Mouse (Mus musculus) heart, embryonic 12.5 days (tissue): ENCODE data around the gene Trip12. TPM values are rescaled to one million over a fixed set of nuclear protein-coding genes. Genes with fewer than 3 reads are reported as not detected.
A peak's percentile ranks its signal among the peaks of the same experiment; 100 is the strongest.

ENCODE experiments used
- ATAC-seq: fragments of 200-750 bp; cut with Nextera tagmentation; 2 replicates; pipeline ENCODE4 v1.8.0; 2017; ENCODE audit warnings: moderate TSS enrichment, moderate library complexity; ENCODE audit not compliant: insufficient number of reproducible peaks, low FRiP score
- H3K27ac ChIP-seq: fragments of 300-500 bp; sonication (generic); 2 replicates; pipeline ENCODE4 v1.5.1; 2016; ENCODE audit warnings: mild to moderate bottlenecking, moderate library complexity; ENCODE audit not compliant: poor library complexity, severe bottlenecking
- H3K27me3 ChIP-seq: fragments of 300-500 bp; sonication (generic); replicated peaks from 2 replicates; pipeline ENCODE4 v1.6.1; 2016; ENCODE audit warnings: mild to moderate bottlenecking, moderate library complexity
- H3K36me3 ChIP-seq: fragments of 300-500 bp; sonication (generic); 2 replicates; pipeline ENCODE4 v1.6.1; 2016; ENCODE audit warnings: mild to moderate bottlenecking, moderate library complexity
- H3K4me1 ChIP-seq: fragments of 300-500 bp; sonication (generic); replicated peaks from 2 replicates; pipeline ENCODE4 v1.6.1; 2016; ENCODE audit warnings: mild to moderate bottlenecking
- H3K4me2 ChIP-seq: fragments of 300-500 bp; sonication (generic); 2 replicates; pipeline ENCODE4 v1.6.1; 2016; ENCODE audit warnings: mild to moderate bottlenecking, moderate library complexity
- H3K4me3 ChIP-seq: fragments of 300-500 bp; sonication (generic); 2 replicates; pipeline ENCODE4 v1.5.1; 2016; ENCODE audit warnings: mild to moderate bottlenecking
- H3K9ac ChIP-seq: fragments of 300-500 bp; sonication (generic); 2 replicates; pipeline ENCODE4 v1.6.1; 2016; ENCODE audit warnings: mild to moderate bottlenecking, moderate library complexity
- H3K9me3 ChIP-seq: fragments of 300-500 bp; sonication (generic); replicated peaks from 2 replicates; pipeline ENCODE4 v1.6.1; 2016; ENCODE audit warnings: mild to moderate bottlenecking, moderate library complexity
- whole genome bisulfite sequencing: fragments of 180-500 bp; shearing (Covaris S2); methylation state at CpG from one replicate; pipeline ENCODE4 v1.1.7; 2016; 5-methylcytosine and 5-hydroxymethylcytosine counted together
- polyA plus RNA-seq: library from polyadenylated mRNA; unstranded; fragments of >200 nt; fragmentation: Nextera tagmentation; extraction: Ambion mirVana; gene quantifications from 2 replicates; pipeline ENCODE4 v1.2.1, GENCODE M21; 2016

Trip12 gene
- polyA plus RNA-seq, 1 experiment from 2014 or later = 98.5 TPM

- H3K27ac ChIP-seq = no peak overlapping the region
- no peak for ATAC-seq
- H3K9me3 ChIP-seq = no peaks in the 10 kb centered on the region
- H3K4me3 ChIP-seq = no peak overlapping the region
- peaks cover 22% of the 10 kb centered on the region for H3K36me3 ChIP-seq
- H3K4me2 ChIP-seq = no peak overlapping the region
- WGBS = 95% methylated on average over 3 of the region's 3 CpGs
- no peaks in the 10 kb centered on the region for H3K4me1 ChIP-seq
- H3K9ac ChIP-seq = no peak overlapping the region
- no peaks in the 10 kb centered on the region for H3K27me3 ChIP-seq
Observed at GRCm38 (mm10) chr1:84780630-84781029, 59.7 kb downstream of the Trip12 start.

DNA sequence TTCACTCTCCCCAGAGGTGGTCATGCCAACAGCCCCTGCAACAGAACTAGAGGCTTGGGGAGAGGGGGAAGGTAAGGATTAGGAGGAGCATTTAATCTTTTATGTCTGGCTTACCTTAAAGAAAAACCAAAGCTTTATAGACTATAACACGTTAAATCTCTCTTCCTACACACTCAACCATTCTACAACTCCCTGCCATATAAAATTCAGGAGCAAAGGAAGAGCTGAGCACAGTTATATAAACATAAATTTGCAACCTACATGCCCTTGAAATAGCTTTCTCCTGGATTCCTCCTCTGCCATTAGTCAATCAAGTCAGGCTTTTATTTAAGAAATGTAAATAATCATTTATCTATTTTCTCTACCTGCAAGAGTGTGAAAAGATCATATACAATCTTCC lies 62.9 kb downstream of the Trip12 start:
- H3K4me3 ChIP-seq = no peak overlapping the region
- ATAC-seq = no peak
- no peak overlapping the region for H3K4me2 ChIP-seq
- H3K36me3 ChIP-seq = peaks cover 17% of the 10 kb centered on the region
- H3K9ac ChIP-seq = no peak overlapping the region
- 67% methylated on average over 1 of the region's 1 CpGs for WGBS
- H3K4me1 ChIP-seq = no peaks in the 10 kb centered on the region
- H3K27ac ChIP-seq = no peak overlapping the region
- no peaks in the 10 kb centered on the region for H3K9me3 ChIP-seq
- H3K27me3 ChIP-seq = no peaks in the 10 kb centered on the region

DNA sequence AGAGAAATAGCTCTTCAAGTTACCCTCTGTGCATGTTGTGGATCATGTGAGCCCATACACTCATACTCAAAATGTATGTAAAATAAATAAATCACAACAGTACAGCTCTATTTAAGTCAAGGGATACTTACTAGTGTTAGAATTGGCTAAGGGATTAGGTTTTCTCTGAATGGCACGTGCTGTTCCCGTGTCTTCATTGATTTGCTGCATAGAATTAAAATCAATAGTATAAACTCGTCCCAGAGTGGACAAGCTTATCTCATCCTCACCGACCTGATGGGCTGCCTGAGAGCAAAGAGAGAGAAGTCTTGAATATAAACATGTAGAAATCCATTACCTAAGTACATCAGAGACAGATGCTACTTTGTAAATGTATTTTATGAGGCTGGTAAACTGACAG lies 81.5 kb downstream of the Trip12 start:
- H3K36me3 ChIP-seq = peaks cover 52% of the 10 kb centered on the region
- H3K4me3 ChIP-seq = no peak overlapping the region
- H3K27me3 ChIP-seq = no peaks in the 10 kb centered on the region
- no peak overlapping the region for H3K27ac ChIP-seq
- H3K4me1 ChIP-seq = no peaks in the 10 kb centered on the region
- WGBS = 83% methylated on average over 4 of the region's 4 CpGs
- H3K4me2 ChIP-seq = no peak overlapping the region
- no peak overlapping the region for H3K9ac ChIP-seq
- no peak for ATAC-seq
- no peaks in the 10 kb centered on the region for H3K9me3 ChIP-seq

GRCm38 (mm10) chr1:84742156-84742555 lies 98.2 kb downstream of the Trip12 start:
- Histone ChIP-seq H3K9me3 (no peaks in the 10 kb centered on the region), H3K9ac (no peak overlapping the region), H3K4me1 (no peaks in the 10 kb centered on the region), H3K4me2 (no peak overlapping the region), H3K36me3 (peaks cover 56% of the 10 kb centered on the region), H3K27me3 (no peaks in the 10 kb centered on the region), H3K27ac (no peak overlapping the region), H3K4me3 (no peak overlapping the region)
- ATAC-seq = no peak
- 91% methylated on average over 3 of the region's 3 CpGs for WGBS

GRCm38 (mm10) chr1:84740080-84740479 lies 100.2 kb downstream of the Trip12 start:
- no peak overlapping the region for H3K27ac ChIP-seq
- no peaks in the 10 kb centered on the region for H3K4me1 ChIP-seq
- H3K9me3 ChIP-seq = no peaks in the 10 kb centered on the region
- H3K27me3 ChIP-seq = no peaks in the 10 kb centered on the region
- no peak for ATAC-seq
- H3K4me2 ChIP-seq = no peak overlapping the region
- H3K4me3 ChIP-seq = no peak overlapping the region
- peaks cover 57% of the 10 kb centered on the region for H3K36me3 ChIP-seq
- no peak overlapping the region for H3K9ac ChIP-seq
- WGBS = 45% methylated on average over 1 of the region's 1 CpGs

DNA sequence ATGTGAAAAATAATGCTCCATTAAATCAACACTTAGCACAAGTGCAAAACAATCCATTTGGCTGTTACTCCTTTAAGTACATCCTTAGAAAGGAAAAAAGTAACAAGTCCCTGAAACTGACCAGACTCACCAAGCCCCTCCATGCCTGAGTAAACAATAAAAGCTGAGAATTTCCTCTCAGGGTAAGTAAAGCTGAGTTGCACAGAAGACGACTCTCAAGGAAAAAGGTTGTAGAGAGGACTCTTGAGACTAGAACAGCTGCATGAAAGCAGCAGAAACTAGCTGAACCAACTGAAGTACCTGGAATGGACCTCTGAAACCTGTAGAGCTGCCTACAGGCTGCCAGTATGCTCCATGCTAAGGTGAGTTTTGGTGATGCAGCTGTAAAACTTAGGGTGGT lies 103.2 kb downstream of the Trip12 start:
- Histone ChIP-seq H3K4me2 (no peak overlapping the region), H3K9ac (no peak overlapping the region), H3K4me1 (no peaks in the 10 kb centered on the region), H3K9me3 (no peaks in the 10 kb centered on the region), H3K4me3 (no peak overlapping the region), H3K36me3 (peaks cover 58% of the 10 kb centered on the region), H3K27me3 (no peaks in the 10 kb centered on the region), H3K27ac (no peak overlapping the region)
- ATAC-seq = no peak
- WGBS = 61% methylated on average over 1 of the region's 1 CpGs

DNA sequence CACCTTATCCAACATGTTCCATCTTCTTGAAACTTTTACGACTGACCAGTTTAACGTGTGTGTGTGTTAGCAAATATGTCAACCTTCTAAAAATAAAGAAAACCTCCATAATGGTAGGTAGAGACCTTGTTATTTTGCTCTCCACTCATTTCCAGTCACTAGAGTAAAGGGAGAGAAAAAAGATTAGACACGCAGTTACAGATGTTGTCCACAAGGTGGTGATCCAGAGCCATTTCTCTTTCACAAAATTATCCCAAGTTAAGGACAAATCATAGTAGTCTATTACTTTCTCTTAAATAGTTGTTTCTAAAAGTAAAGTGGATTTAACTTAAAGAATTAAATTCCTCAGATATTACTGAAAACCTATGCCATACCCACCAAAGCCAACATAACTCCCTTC lies 106.5 kb downstream of the Trip12 start:
- Histone ChIP-seq H3K4me2 (no peak overlapping the region), H3K27ac (no peak overlapping the region), H3K9me3 (no peaks in the 10 kb centered on the region), H3K4me1 (no peaks in the 10 kb centered on the region), H3K9ac (no peak overlapping the region), H3K4me3 (no peak overlapping the region), H3K36me3 (peaks cover 52% of the 10 kb centered on the region), H3K27me3 (no peaks in the 10 kb centered on the region)
- 64% methylated on average over 3 of the region's 3 CpGs for WGBS
- ATAC-seq = no peak

GRCm38 (mm10) chr1:84731763-84732162 lies 108.6 kb downstream of the Trip12 start:
- no peaks in the 10 kb centered on the region for H3K27me3 ChIP-seq
- ATAC-seq = no peak
- H3K9me3 ChIP-seq = no peaks in the 10 kb centered on the region
- 88% methylated on average over 1 of the region's 1 CpGs for WGBS
- H3K27ac ChIP-seq = no peak overlapping the region
- H3K4me1 ChIP-seq = no peaks in the 10 kb centered on the region
- no peak overlapping the region for H3K4me2 ChIP-seq
- no peak overlapping the region for H3K4me3 ChIP-seq
- H3K9ac ChIP-seq = no peak overlapping the region
- peaks cover 45% of the 10 kb centered on the region for H3K36me3 ChIP-seq

DNA sequence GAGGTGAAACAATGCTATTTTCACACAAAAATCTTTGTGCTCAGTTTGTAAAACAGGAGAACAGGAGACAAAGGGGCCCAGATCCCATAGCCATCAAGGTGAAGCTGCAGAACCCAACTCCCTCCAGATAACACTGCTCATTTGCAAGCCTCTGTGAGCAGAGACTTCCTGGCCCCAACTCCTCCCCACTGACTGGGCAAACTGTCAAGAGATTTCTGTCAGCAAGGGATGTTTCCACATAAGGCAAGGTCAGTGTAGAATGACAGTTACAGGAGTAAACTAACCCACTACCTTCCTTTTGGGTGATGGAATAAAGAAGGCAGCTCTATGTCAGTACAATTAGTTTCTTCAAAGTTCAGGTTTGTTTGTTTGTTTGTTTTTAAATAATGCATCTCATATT lies 117.5 kb downstream of the Trip12 start:
- peaks cover 45% of the 10 kb centered on the region for H3K36me3 ChIP-seq
- H3K27me3 ChIP-seq = no peaks in the 10 kb centered on the region
- H3K4me1 ChIP-seq = peaks cover 17% of the 10 kb centered on the region
- no peaks in the 10 kb centered on the region; the same call in 1 of the 2 replicates for H3K9me3 ChIP-seq
- no peak overlapping the region for H3K9ac ChIP-seq
- H3K4me2 ChIP-seq = no peak overlapping the region
- ATAC-seq = 0 out of 2 replicates have a peak, but pooled peaks have one; percentile 33
- no peak overlapping the region for H3K4me3 ChIP-seq
- no peak overlapping the region; the same call in 1 of the 2 replicates for H3K27ac ChIP-seq

DNA sequence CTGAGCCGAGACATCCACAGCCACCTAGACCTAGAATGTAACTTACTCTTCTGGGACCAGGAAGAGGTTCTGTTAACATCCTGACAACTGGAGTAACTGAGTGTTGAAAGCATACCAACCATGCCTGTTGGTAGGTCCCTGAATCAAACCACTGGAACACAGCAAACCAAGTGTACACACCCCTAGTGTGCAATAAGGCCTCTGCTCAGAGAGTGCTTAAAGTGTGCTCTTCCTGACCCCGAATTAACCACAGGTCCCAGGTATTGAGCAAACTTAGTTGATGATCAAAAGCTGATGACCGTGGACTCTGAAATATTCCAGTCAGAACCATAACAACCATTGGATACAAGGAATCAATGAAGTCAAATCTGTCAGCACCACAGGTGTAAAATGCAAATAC lies 117.9 kb downstream of the Trip12 start:
- ATAC-seq = no peak
- peaks cover 17% of the 10 kb centered on the region for H3K4me1 ChIP-seq
- no peak overlapping the region for H3K4me2 ChIP-seq
- WGBS = 94% methylated on average over 3 of the region's 3 CpGs
- no peak overlapping the region for H3K4me3 ChIP-seq
- no peaks in the 10 kb centered on the region for H3K27me3 ChIP-seq
- no peaks in the 10 kb centered on the region; the same call in 1 of the 2 replicates for H3K9me3 ChIP-seq
- no peak overlapping the region for H3K27ac ChIP-seq
- H3K9ac ChIP-seq = no peak overlapping the region
- peaks cover 42% of the 10 kb centered on the region for H3K36me3 ChIP-seq

GRCm38 (mm10) chr1:84721942-84722341 lies 118.4 kb downstream of the Trip12 start:
- no peak overlapping the region for H3K9ac ChIP-seq
- H3K4me3 ChIP-seq = no peak overlapping the region
- peaks cover 17% of the 10 kb centered on the region for H3K4me1 ChIP-seq
- no peak overlapping the region for H3K4me2 ChIP-seq
- H3K27me3 ChIP-seq = no peaks in the 10 kb centered on the region
- no peak overlapping the region for H3K27ac ChIP-seq
- H3K36me3 ChIP-seq = peaks cover 39% of the 10 kb centered on the region
- ATAC-seq = 0 out of 2 replicates have a peak, but pooled peaks have one; percentile 59
- WGBS = 83% methylated on average over 3 of the region's 3 CpGs
- H3K9me3 ChIP-seq = no peaks in the 10 kb centered on the region; the same call in 1 of the 2 replicates
